8 mouse cellular contexts compared by ENCODE assay signal in the genomic region with DNA sequence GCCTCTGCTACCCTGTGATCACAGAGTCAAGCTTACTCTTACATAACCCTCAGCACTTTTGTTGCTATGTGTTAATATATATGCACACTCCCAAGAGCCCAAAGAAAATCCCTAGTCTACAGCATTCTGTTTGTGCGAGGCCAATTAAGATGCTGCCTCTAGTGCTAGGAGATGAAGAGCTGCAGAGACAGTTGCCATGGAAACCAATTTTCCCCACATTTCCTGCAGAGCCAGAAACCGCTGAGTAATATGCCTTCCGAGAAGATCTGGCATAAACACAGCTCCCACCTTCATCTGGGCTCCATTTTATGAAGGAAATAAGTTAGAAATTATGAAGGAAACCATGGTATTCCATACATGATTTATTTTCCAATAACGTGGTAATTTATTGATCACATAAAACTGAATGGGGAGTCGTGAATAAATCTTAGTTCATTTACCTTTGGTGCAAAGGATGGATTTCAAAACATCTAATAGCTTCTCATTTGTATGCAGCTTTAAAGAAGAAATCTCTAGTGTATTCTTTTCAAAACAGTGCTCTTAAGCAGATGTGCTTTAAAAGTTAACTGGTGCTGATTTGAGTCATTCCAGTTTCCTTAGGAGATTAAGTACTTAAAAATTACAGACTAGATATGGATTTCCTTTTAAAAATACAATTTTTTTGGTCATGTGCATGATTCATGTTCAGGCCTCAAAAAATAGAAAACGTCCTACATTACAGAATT. TPM values are rescaled to one million over a fixed set of nuclear protein-coding genes. Genes with fewer than 3 reads are reported as not detected.
DNase-seq lines count a peak whose midpoint lies in the region; ATAC-seq lines count a peak whose summit lies in the region.
"Had no signal": no experiment of that assay in that cellular context is flagged by ENCODE, and none has a peak within 500 bp of the region (broad histone marks: within the 10 kb centered on the region; RNA-seq: fewer than 3 reads in every experiment).

No protein-coding gene starts in this region.

- no peak overlapping the region for H3K4me3 ChIP-seq in forebrain, embryonic 13.5 days
- no peak overlapping the region for H3K4me3 ChIP-seq in neural tube, embryonic 15.5 days (replicated peaks)
- H3K4me3 ChIP-seq: limb, embryonic 13.5 days had no signal

- DNase-seq in cerebellum, adult 8-10 months: peak; percentile 51
- DNase-seq in layer of hippocampus, postnatal 36 days: peak; percentile 44 to 62
- no peak for DNase-seq in lung, postnatal 36 days
- no peak for DNase-seq in ovary, postnatal 36 days (ENCODE audit: low spot score)
- no peak for DNase-seq in adrenal gland, postnatal 10 days

- peaks cover 33% of the 10 kb centered on the region for H3K4me1 ChIP-seq in forebrain, embryonic 13.5 days
- H3K4me1 ChIP-seq in neural tube, embryonic 15.5 days: peaks cover 21% of the 10 kb centered on the region

- WGBS in forebrain, embryonic 13.5 days: 27% methylated on average over 6 of the region's 6 CpGs
- WGBS in neural tube, embryonic 15.5 days: 22% methylated on average over 6 of the region's 6 CpGs

- no peaks in the 10 kb centered on the region for H3K27me3 ChIP-seq in forebrain, embryonic 13.5 days
- H3K27me3 ChIP-seq in neural tube, embryonic 15.5 days (replicated peaks): no peaks in the 10 kb centered on the region
- H3K27me3 ChIP-seq: limb, embryonic 13.5 days had no signal

- no peaks in the 10 kb centered on the region for H3K36me3 ChIP-seq in forebrain, embryonic 13.5 days (ENCODE audit: poor library complexity, severe bottlenecking)
- H3K36me3 ChIP-seq in neural tube, embryonic 15.5 days: no peaks in the 10 kb centered on the region

- H3K9me3 ChIP-seq in forebrain, embryonic 13.5 days (replicated peaks): no peaks in the 10 kb centered on the region
- H3K9me3 ChIP-seq in neural tube, embryonic 15.5 days (replicated peaks): no peaks in the 10 kb centered on the region
- H3K9me3 ChIP-seq: limb, embryonic 13.5 days had no signal

- peak overlapping the region; percentile 33 for H3K4me2 ChIP-seq in forebrain, embryonic 13.5 days
- H3K4me2 ChIP-seq in neural tube, embryonic 15.5 days: peak overlapping the region; percentile 33
- H3K4me2 ChIP-seq: limb, embryonic 13.5 days had no signal

- H3K27ac ChIP-seq in forebrain, embryonic 13.5 days: peak overlapping the region; percentile 81
- H3K27ac ChIP-seq in neural tube, embryonic 15.5 days (replicated peaks): peak overlapping the region; percentile 71
- H3K27ac ChIP-seq: limb, embryonic 13.5 days had no signal

- peak; percentile 94 for ATAC-seq in forebrain, embryonic 13.5 days
- ATAC-seq in neural tube, embryonic 15.5 days (ENCODE audit: low FRiP score): peak; percentile 94

- no peak overlapping the region for H3K9ac ChIP-seq in forebrain, embryonic 13.5 days
- no peak overlapping the region for H3K9ac ChIP-seq in neural tube, embryonic 15.5 days (replicated peaks)
- H3K9ac ChIP-seq: limb, embryonic 13.5 days had no signal

RNA-seq across cellular contexts. Expression of a gene that starts 26.5 kb away (rescaled TPM):
- 49.1 and 52.6 TPM in 2 replicates for polyA plus RNA-seq in forebrain, embryonic 13.5 days (2015; fragmentation: Nextera tagmentation; extraction: Ambion mirVana)
- 100 to 1,000 TPM; 242 to 285 TPM for total RNA-seq in layer of hippocampus, postnatal 36 days (2021)
- 485 and 560 TPM in 2 replicates for polyA plus RNA-seq in neural tube, embryonic 15.5 days (2015; fragmentation: Nextera tagmentation; extraction: Ambion mirVana)
- 10 to 100 TPM; 31.5 to 34.2 TPM for total RNA-seq in adrenal gland, postnatal 10 days (2021)

Comparison
In these comparisons a context has a peak if more than half of its experiments do, and no peak if none do; other contexts are left out.
1. DNase-seq: peak in cerebellum, adult 8-10 months (single experiment) and layer of hippocampus, postnatal 36 days (2 of 2); none in lung, postnatal 36 days (single experiment), ovary, postnatal 36 days (single experiment) and adrenal gland, postnatal 10 days (single experiment).
2. RNA of a gene that starts 26.5 kb away (total RNA-seq): 242 to 285 TPM in layer of hippocampus, postnatal 36 days; 31.5 to 34.2 TPM in adrenal gland, postnatal 10 days; every median in the first group is over 4 times any median in the second.